Mouse (Mus musculus) liver, embryonic 16.5 days (tissue): Measurements from ENCODE around the gene Abcb11. TPM values are rescaled to one million over a fixed set of nuclear protein-coding genes. Genes with fewer than 3 reads are reported as not detected.
A peak's percentile ranks its signal among the peaks of the same experiment; 100 is the strongest.

Experiments used
- ATAC-seq: fragments of 200-750 bp; cut with Nextera tagmentation; 2 replicates; pipeline ENCODE4 v1.8.0; 2017; ENCODE audit warnings: low read depth, mild to moderate bottlenecking, moderate number of reproducible peaks, moderate library complexity
- H3K27ac ChIP-seq: fragments of 300-500 bp; sonication (generic); 2 replicates; pipeline ENCODE4 v1.5.1; 2014; ENCODE audit warnings: mild to moderate bottlenecking, low read length
- H3K27me3 ChIP-seq: fragments of 300-500 bp; sonication (generic); 2 replicates; pipeline ENCODE4 v1.6.1; 2014; ENCODE audit warnings: low read depth, low read length, mixed read lengths; ENCODE audit not compliant: control insufficient read depth, insufficient read depth
- H3K36me3 ChIP-seq: fragments of 300-500 bp; sonication (generic); 2 replicates; pipeline ENCODE4 v1.6.1; 2014; ENCODE audit warnings: mild to moderate bottlenecking; ENCODE audit not compliant: control insufficient read depth, insufficient read depth
- H3K4me1 ChIP-seq: fragments of 300-500 bp; sonication (generic); 2 replicates; pipeline ENCODE4 v1.6.1; 2014; ENCODE audit warnings: low read depth, low read length, mixed read lengths; ENCODE audit not compliant: control insufficient read depth
- H3K4me2 ChIP-seq: fragments of 300-500 bp; sonication (generic); 2 replicates; pipeline ENCODE4 v1.6.1; 2014; ENCODE audit warnings: low read depth, low read length, mixed read lengths
- H3K4me3 ChIP-seq: fragments of 300-500 bp; sonication (generic); 2 replicates; pipeline ENCODE4 v1.5.1; 2014; ENCODE audit warnings: low read depth, mild to moderate bottlenecking, low read length
- H3K9ac ChIP-seq: fragments of 300-500 bp; sonication (generic); 2 replicates; pipeline ENCODE4 v1.6.1; 2014; ENCODE audit warnings: low read depth, low read length
- H3K9me3 ChIP-seq: fragments of 300-500 bp; sonication (generic); replicated peaks from 2 replicates; pipeline ENCODE4 v1.6.1; 2016; ENCODE audit warnings: low read length; ENCODE audit not compliant: control insufficient read depth
- WGBS: fragments of 180-500 bp; shearing (Covaris S2); extraction: QIAGEN DNeasy Blood & Tissue Kit; methylation state at CpG from one replicate; pipeline ENCODE4 v1.1.7; 2014; ENCODE audit not compliant: insufficient replicate concordance; 5-methylcytosine and 5-hydroxymethylcytosine counted together
- polyA plus RNA-seq: library from polyadenylated mRNA; unstranded; fragments of >200 nt; fragmentation: Nextera tagmentation; extraction: Ambion mirVana; gene quantifications from 2 replicates; pipeline ENCODE4 v1.2.1, GENCODE M21; 2015

Abcb11 gene
- polyA plus RNA-seq: 18.7 and 20.9 TPM in 2 replicates

DNA sequence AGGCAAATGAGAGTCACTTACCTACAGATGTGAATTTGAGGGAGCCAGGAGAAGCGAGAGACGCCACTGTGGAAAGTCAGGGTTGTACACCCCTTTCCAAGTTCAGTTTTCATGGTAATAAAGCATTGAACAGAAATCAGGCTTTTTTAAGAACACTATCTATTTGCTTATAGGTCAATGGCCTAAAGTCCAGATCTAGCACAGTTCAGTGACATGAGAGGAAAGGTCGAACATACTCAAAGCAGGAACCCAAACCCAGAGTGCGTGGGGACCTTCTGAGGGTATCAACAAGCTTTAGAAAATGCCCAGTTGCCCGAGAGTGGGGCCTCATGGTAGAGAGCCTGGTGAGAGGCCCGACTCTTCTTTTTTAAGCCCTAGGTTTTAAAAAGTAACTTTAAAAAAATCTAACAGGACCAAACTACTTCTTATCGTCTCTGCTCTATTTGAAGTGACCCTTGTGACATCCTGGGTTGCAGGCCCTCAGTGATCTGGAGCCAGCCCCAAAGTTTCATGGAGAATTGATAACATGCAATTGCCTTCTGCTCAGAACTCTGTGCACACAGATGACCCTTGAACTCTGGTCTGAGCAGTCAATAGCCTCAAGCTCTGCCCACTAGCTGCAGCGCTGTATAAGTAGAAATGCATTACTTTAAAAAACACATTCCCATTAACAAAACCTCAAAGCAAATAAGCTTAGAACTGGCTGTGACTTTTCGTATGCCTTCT is at the start of gene Abcb11:
TSS of gene Abcb11 (minus strand) at position 121 of the 726 bp plus-strand sequence.
- H3K9ac ChIP-seq: peak within 1 kb of the TSS; percentile 18; the same call in 1 of the 2 replicates
- peak; percentile 81 for ATAC-seq

DNA sequence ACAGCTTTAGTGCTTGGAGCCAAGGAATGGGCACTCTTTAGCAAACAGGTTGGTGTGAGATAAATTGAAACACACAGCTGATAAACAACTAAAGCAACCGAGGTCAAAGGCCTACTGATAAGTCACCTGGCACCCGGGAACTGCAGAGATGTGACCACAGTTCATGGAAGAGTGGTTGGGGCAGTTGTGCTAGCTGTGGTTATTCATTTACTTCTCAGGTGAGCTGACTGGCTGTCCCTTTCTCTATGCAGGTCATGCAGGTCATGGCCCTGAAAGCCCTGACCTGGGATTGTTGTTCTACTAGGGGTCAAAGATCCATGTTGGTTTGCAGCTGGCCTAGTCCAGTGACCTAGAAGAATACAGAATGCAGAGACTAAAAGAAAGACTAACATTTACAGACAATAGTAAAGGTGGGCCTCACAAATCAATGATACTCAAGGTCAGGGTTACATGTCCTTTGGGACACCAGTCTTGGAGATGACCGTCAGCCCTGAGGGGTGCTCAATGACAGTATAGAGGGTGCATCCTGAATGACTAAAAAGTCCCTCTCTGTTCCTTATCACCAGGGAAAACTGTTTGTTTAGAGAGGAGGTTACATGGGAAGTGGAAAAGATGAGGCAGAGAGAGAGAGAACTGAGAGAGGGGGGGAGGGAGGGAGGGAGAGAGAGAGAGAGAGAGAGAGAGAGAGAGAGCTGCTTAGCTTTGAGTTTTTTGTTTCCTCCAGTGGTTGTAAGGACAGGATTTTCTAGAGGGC is 43.9 kb upstream of the Abcb11 start:
- 37% methylated on average over 3 of the region's 3 CpGs for WGBS
- H3K27me3 ChIP-seq: no peaks in the 10 kb centered on the region
- no peak overlapping the region for H3K4me2 ChIP-seq
- no peaks in the 10 kb centered on the region for H3K9me3 ChIP-seq
- H3K27ac ChIP-seq: peak overlapping the region; percentile 79
- peak; percentile 95 for ATAC-seq
- H3K36me3 ChIP-seq: no peaks in the 10 kb centered on the region
- no peak overlapping the region for H3K4me3 ChIP-seq
- no peaks in the 10 kb centered on the region; the same call in 1 of the 2 replicates for H3K4me1 ChIP-seq
- H3K9ac ChIP-seq: no peak overlapping the region

More for the DNA sequence above, at the start of gene Abcb11:
- H3K4me1 ChIP-seq: no peaks in the 10 kb centered on the region
- WGBS: 55% methylated on average over 9 of the region's 9 CpGs
- H3K4me2 ChIP-seq: peak within 1 kb of the TSS; percentile 39
- no peaks in the 10 kb centered on the region for H3K27me3 ChIP-seq
- H3K9me3 ChIP-seq: no peaks in the 10 kb centered on the region
- H3K4me3 ChIP-seq: peak within 1 kb of the TSS; percentile 36
- H3K36me3 ChIP-seq: no peaks in the 10 kb centered on the region
- H3K27ac ChIP-seq: peak within 1 kb of the TSS; percentile 70

DNA sequence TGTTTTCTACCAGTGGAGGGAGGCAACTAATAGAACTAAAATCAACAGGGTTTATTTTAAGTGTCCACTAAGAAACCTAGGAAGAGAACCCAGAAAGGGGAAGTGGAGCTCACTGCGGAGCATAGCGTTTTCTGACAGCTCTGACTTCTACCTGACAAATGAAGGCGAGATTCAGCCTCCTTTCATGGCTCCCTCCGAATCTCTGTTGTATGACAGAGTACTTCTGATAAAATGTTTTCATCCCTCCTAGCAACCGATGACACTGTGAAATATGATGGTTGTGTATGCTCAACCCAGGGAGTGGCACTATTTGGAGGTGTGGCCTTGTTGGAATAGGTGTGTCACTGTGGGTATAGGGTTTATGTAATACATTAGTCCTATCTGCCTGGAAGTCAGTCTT is 40.4 kb upstream of the Abcb11 start:
- no peak for ATAC-seq
- H3K27ac ChIP-seq: no peak overlapping the region
- H3K27me3 ChIP-seq: no peaks in the 10 kb centered on the region
- WGBS: 25% methylated on average over 5 of the region's 5 CpGs
- H3K4me3 ChIP-seq: no peak overlapping the region
- H3K9ac ChIP-seq: no peak overlapping the region
- H3K4me2 ChIP-seq: no peak overlapping the region
- H3K36me3 ChIP-seq: no peaks in the 10 kb centered on the region
- H3K4me1 ChIP-seq: no peaks in the 10 kb centered on the region; the same call in 1 of the 2 replicates
- no peaks in the 10 kb centered on the region for H3K9me3 ChIP-seq

DNA sequence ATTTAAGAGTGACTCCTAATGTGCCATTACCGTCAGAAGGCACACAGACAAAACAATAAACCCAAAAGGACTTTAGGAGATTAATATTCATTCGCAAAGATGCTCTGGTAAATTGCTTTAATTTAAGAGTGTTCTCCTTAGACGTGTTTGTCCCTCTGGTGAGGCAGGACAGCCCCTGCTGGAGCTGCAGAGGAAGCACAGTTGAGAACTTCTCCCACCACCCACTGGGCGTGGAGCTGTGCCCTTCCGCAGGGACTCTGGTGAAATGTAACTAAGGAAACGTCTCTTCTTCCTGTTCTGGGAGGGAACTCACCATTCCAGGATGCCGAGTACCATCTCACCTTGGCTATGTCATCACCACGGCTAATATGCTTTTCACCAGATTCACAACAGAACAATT is 39.3 kb upstream of the Abcb11 start:
- ATAC-seq: no peak
- no peaks in the 10 kb centered on the region for H3K9me3 ChIP-seq

DNA sequence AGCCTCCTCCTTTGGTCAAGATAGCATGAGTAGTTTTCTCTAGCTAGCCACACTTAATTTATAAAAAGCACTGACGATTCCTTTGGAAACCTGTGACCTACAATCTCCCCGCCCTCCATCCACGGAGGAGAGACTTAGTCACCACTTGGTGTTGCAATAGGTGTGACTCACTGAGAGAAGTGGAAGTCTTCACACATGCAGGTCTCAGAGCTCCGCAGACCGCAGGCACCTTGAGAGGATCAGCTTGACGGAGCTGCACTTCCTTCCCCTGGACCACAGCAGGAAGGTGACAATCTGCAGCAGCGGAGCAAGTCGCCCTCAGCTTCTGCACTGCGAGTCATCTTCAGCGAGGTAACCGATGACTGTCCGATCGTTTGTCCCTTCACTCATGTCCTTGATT is 37.9 kb upstream of the Abcb11 start, which contains the start of gene Dhrs9:
TSS of gene Dhrs9 (plus strand) at position 165 of the 400 bp plus-strand sequence.
- no peak within 1 kb of the TSS for H3K27ac ChIP-seq
- H3K27me3 ChIP-seq: no peaks in the 10 kb centered on the region
- H3K4me1 ChIP-seq: no peaks in the 10 kb centered on the region
- no peak within 1 kb of the TSS for H3K9ac ChIP-seq
- H3K4me2 ChIP-seq: 0 out of 2 replicates have a peak within 1 kb of the TSS, but pooled peaks have one; percentile 9
- ATAC-seq: peak; percentile 43; the same call in 1 of the 2 replicates
- no peak within 1 kb of the TSS; the same call in 1 of the 2 replicates for H3K4me3 ChIP-seq
- 15% methylated on average over 13 of the region's 13 CpGs for WGBS
- no peaks in the 10 kb centered on the region for H3K36me3 ChIP-seq
- no peaks in the 10 kb centered on the region for H3K9me3 ChIP-seq

More for the DNA sequence above, 39.3 kb upstream of the Abcb11 start:
- H3K27ac ChIP-seq: no peak overlapping the region
- no peak overlapping the region for H3K4me2 ChIP-seq
- H3K27me3 ChIP-seq: no peaks in the 10 kb centered on the region
- WGBS: 27% methylated on average over 8 of the region's 8 CpGs
- H3K9ac ChIP-seq: no peak overlapping the region
- no peaks in the 10 kb centered on the region for H3K36me3 ChIP-seq
- no peaks in the 10 kb centered on the region for H3K4me1 ChIP-seq
- H3K4me3 ChIP-seq: no peak overlapping the region

DNA sequence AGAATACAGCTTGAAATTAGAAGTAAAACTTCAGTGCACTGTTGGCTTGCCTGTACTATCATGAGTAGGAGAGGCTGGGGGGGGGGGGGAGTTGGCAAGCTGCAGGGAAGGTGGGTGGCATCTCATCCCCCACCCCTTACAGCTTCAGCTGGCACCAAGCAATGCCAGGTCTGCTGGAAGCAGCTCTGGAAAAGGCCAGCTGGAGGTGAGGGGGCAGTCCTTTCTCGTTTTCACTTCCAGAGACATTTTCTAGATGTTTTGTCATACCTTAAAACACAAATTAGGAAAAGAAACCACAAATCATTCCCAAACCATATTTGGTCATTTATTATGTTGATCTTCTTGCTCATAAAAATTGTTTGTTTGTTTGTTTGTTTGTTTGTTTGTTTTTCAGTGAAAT is 37.4 kb upstream of the Abcb11 start:
- no peak overlapping the region for H3K27ac ChIP-seq
- no peak overlapping the region for H3K4me3 ChIP-seq
- no peak for ATAC-seq
- H3K9me3 ChIP-seq: no peaks in the 10 kb centered on the region
- H3K36me3 ChIP-seq: no peaks in the 10 kb centered on the region
- H3K4me2 ChIP-seq: no peak overlapping the region
- no peak overlapping the region for H3K9ac ChIP-seq
- 20% methylated on average over 1 of the region's 1 CpGs for WGBS
- no peaks in the 10 kb centered on the region for H3K27me3 ChIP-seq
- H3K4me1 ChIP-seq: no peaks in the 10 kb centered on the region

DNA sequence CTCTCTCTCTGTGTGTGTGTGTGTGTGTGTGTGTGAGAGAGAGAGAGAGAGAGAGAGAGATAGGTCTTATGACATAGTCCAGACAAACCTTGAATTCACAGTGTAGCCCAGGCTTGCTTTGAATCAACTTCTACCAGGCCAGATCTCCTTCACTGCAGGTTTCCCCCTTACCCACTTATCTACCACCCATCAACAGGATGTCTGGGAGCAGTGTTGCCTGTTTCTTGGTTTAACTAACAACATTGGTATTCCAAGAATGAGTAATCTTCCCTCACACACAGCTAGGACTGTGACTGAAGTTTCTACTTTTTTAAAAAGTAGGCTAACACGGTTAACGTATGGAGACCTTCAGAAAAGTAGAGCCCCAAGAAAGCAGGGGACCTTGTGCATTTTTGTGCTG is 34.4 kb upstream of the Abcb11 start:
- WGBS: 48% methylated on average over 2 of the region's 2 CpGs
- H3K9me3 ChIP-seq: no peaks in the 10 kb centered on the region
- H3K4me1 ChIP-seq: no peaks in the 10 kb centered on the region
- H3K9ac ChIP-seq: no peak overlapping the region
- H3K27me3 ChIP-seq: no peaks in the 10 kb centered on the region
- no peak for ATAC-seq
- H3K4me3 ChIP-seq: no peak overlapping the region
- no peaks in the 10 kb centered on the region for H3K36me3 ChIP-seq
- H3K27ac ChIP-seq: no peak overlapping the region
- no peak overlapping the region for H3K4me2 ChIP-seq

DNA sequence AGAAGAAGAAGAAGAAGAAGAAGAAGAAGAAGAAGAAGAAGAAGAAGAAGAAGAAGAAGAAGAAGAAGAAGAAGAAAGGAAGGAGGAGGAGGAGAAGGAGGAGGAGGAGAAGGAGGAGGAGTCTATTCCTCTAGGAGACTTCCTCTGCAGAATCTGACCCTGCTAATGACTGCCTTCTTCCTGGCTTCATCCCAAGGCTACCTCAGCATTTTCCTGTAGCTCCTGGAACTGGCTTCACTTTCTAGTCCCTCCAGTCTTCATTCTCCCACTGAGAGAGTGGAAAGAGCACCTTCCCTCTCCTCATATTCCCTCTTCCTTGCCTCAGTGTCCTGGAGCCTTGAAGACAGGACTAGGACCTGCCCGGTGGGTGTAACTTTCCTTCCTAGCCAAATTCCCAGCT is 22.9 kb upstream of the Abcb11 start:
- Histone ChIP-seq H3K27ac (no peak overlapping the region), H3K9me3 (no peaks in the 10 kb centered on the region), H3K9ac (no peak overlapping the region), H3K4me1 (no peaks in the 10 kb centered on the region), H3K4me2 (no peak overlapping the region), H3K27me3 (no peaks in the 10 kb centered on the region), H3K4me3 (no peak overlapping the region), H3K36me3 (no peaks in the 10 kb centered on the region)
- 91% methylated on average over 1 of the region's 1 CpGs for WGBS
- no peak for ATAC-seq

DNA sequence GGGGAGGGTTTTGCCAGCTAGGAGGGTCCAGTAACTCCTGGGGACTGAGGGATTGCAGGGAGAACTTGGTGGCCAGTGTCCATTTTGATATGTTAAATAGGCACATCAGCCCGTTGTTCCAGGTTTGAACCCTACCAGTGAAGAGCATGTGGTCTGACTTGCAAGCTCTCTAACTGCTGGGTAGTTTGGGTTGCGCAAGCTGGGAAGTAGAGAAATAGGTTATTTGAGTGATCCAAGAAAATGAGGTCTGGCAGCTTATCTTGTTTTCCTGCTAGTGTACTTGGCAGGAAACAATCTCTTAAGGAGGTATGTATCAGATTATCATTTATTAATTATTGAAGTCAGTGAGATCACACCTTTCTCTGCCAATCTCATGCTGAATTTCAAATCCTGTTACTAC is 22.4 kb upstream of the Abcb11 start:
- Histone ChIP-seq H3K36me3 (no peaks in the 10 kb centered on the region), H3K4me3 (no peak overlapping the region), H3K27me3 (no peaks in the 10 kb centered on the region), H3K4me1 (no peaks in the 10 kb centered on the region), H3K9ac (no peak overlapping the region), H3K4me2 (no peak overlapping the region), H3K9me3 (no peaks in the 10 kb centered on the region), H3K27ac (no peak overlapping the region)
- WGBS: 49% methylated on average over 2 of the region's 2 CpGs
- no peak for ATAC-seq
